Mouse (Mus musculus) neutrophil, adult 5-6 weeks (primary cell): ENCODE measurements at regions not wholly inside any gene's neighbourhood (a gene's known extent, or its start where the extent isn't known, plus 50 kb on each side); places are given as distances from the start of the nearest gene placed in this dataset.
"Not testable (repeated sequence)": the region's sequence is repeated elsewhere in the genome, so short reads cannot be mapped to it uniquely, and the experiment has no call there.

Source experiments
- ATAC-seq: fragments of 151-379, 151-347 bp; 2 replicates; pipeline ENCODE4 v1.8.0; 2017; ENCODE audit warnings: mild to moderate bottlenecking, moderate TSS enrichment; ENCODE audit not compliant: insufficient number of reproducible peaks, poor library complexity, low FRiP score, severe bottlenecking; ENCODE audit errors: extremely low read depth

- ATAC-seq, result no peak
Observed at GRCm38 (mm10) chr13:32480029-32480428, 141.5 kb upstream of the Gmds start.

DNA sequence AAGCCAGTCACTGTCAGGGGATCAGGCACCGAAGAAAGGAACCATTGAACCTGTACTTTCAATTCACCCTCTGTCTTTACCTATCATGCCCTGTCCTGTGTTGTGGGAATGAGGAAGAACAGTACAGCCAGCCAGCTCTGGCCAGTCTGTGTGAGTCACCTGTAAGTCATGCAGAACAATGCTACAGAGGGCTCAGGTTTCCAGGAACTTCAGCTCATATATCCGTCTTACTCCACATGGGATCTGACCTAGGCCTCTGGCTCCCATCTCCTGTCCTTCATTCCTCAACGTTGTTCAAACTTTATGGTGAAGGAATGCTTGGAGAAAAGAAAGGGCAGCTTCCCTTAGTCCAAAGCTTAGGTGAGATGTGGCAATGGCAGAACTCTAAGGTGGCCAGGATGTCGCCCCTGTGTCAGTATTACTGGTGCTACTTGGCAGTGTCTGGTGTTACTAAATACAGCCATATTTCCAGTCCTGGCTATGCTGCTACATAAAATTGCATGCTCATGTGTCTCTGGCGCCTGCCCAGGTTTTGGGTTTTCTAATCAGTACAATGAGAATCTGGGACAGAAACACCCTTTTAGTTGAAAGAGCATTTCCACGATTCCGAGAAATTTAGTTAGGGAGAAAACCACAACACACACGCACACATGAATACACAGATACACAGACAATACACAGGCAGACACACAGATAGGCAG is 140.7 kb upstream of the Gmds start:
- ATAC-seq, result no peak

DNA sequence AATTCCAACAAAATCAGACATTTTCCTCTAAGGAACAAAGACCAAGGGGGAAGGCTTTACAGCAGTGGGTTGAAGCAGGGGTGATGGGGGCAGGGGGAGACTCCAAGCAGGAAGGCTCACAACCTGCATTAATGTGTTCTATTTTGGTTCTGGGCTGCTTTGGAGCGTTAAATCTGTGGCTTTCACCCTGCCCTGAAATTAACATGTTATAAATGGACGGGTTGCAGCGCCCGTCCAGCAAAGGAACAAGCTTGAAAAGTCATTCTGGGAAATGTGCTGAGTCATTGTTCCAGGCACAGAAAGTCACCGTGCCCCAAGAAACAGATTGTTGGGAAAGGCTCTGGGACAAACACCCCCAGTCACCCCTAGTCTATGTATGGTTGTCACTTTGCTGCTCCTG is 127.2 kb upstream of the Gmds start:
- no peak for ATAC-seq

DNA sequence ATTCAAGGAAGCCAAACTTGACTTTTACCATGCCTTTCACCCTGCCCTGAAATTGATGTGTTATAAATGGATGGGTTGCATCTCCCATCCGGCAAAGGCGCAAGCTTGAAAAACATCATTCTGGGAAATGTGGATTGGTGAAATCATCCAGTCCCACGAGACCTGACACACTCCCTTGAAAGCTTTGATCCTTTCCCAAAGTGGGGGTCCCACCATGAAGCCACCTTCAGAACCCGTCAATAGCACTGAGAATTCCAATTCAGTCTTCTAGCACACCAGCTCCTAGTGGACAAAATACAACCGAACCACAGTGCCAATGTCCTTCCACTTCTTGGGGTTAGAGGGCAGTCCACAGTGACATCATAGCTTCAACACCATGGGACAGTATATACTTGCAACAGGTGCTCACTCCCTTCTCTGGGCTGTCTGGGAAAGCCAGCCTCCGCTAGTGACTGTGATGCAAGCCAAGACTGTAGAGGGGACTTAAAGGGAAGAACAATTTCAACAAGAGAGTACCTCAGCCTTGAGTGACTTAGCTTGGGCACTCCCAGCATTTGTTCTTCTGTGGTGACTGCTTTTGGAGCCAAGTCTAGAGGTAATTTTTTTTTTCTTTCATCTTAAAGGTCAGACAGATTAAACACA is 126.6 kb upstream of the Gmds start:
- no peak for ATAC-seq

DNA sequence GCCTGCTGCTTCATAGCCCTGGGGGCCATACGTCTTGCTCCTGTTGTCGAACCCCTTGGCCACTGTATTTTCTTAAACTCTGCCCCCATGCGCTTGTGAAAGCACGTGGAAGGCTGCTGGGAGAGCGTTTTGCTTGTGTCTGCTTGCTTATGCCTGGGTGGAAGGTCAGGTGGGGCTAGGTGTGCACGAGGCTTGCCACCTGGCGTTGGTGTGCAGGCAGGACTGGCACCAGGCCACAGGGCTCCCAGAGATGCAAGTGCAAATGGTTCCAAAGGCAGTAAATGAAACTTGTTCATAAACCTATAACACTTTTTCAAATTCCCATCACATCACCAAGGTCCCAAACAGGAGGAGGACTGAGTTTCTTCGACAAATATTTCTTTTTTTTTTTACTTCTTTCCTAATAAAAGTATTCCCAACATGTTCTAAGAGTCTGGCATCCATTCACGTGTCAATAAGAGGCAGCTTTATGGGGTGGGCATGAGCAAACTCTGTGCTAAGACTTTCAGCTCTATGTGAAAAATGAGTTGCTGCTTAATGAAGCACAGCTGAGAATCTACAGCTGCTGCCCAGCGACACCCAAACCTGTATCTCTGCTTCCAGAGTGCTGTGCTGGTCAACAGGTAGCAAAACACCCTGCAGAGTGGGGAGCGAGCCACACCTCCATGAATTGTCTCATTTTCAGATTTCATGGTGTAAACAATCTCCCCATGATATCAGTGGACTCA is 116.0 kb upstream of the Gmds start:
- no peak for ATAC-seq

- ATAC-seq, result no peak
Observed at GRCm38 (mm10) chr13:32449710-32450417, 111.3 kb upstream of the Gmds start.

DNA sequence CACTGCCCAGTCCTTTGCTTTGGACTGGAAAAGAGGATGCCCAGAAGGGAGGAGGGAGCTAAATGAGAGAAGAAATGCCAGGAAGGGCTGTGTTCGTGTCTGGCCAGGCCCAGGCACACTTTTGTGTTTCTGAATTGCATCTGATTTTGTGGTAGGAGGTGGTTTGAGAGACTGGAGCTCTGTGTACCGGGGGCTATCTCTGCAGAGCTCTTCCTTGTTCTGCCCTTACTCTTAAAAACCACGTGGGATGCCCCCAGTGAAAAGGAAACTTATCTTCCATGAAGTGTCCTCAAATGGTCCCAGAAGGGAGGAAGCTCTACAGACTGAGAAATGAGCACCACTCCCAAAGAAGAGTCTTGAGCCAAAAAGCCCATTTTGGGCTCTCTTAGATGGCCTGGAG is 106.0 kb upstream of the Gmds start:
- ATAC-seq, result no peak

GRCm38 (mm10) chr13:32442025-32442424 is 103.5 kb upstream of the Gmds start:
- no peak for ATAC-seq

- ATAC-seq, result no peak
Observed at GRCm38 (mm10) chr13:32435136-32435535, 96.6 kb upstream of the Gmds start.

DNA sequence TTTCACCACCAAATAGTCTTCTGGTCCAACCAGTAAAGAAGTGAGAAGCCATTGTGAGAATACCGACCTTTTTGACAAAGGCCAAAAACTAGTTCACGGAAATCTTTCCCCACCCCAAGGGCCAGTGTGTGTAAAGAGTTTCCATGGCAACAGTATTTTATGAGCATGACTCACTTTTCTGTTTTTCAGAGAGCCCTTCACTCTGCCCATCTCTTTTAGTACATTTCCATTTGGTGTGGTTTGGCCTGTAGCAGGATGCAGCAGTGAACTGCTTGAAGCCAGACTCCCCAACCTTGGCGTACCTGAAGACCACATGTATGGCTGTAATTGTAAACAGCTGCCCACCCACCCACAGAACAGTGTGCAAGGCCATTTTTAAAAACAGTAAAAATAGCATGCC is 89.9 kb upstream of the Gmds start:
- no peak for ATAC-seq

DNA sequence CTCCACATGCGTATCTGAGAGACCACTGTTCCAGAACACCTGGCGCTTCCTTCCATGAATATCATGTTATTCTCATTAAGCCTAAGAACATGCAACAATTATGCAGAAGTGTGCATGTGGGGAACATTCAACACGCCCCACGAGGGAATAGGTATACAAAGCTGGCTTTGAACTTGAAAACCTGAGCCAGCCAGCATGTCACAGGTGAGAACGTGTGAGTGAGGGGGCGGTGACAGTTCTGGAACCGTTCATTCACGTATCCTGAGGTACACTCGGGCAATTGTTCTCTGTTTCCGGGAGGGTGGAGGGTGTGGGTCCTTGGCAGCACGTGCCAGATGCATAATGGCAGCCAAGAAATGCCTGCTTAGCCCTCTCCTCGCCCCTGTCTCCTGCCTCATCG is 88.4 kb upstream of the Gmds start:
- no peak for ATAC-seq

- no peak for ATAC-seq
Observed at GRCm38 (mm10) chr13:32426199-32426598, 87.7 kb upstream of the Gmds start.

DNA sequence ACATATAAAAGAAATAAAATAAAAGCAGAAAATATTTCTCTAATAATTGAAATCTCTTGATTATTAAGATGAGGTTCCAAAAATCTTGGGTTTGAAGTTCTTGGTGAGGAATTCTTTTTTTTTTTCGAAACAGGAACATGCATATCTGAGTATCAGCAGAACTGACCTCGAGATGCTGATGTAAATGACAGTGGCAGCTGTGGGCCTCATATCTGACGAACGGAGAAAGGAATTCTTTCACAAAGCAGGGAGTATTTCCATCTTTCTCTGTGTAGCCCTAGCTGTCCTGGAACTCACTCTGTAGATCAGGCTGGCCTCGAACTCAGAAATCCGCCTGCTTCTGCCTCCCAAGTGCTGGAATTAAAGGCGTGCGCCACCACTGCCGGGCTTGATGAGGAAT is 86.0 kb upstream of the Gmds start:
- ATAC-seq, result not testable (repeated sequence)

- no peak for ATAC-seq
Observed at GRCm38 (mm10) chr13:32422485-32422884, 83.9 kb upstream of the Gmds start.

DNA sequence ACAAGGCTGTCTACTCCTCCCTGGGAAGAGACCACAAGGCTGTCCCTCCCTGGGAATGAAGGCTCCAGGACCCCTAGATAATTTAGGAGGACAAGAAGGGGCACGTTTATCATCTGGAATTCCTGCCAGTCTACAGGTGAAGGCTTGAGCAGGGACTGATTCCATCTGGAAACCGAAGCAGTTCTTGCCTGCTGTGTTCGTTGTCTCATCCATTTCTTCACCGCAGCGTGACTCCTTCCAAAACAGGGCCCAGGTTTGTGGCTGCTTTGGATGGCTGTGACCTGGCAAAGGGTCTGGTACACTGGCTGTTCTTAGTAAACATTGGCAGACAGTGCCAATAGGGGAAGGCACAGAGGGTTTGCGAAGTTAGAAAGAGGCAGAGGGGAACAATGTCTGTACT is 80.8 kb upstream of the Gmds start:
- no peak for ATAC-seq

- ATAC-seq, result no peak
Observed at GRCm38 (mm10) chr13:32418655-32419054, 80.1 kb upstream of the Gmds start.

DNA sequence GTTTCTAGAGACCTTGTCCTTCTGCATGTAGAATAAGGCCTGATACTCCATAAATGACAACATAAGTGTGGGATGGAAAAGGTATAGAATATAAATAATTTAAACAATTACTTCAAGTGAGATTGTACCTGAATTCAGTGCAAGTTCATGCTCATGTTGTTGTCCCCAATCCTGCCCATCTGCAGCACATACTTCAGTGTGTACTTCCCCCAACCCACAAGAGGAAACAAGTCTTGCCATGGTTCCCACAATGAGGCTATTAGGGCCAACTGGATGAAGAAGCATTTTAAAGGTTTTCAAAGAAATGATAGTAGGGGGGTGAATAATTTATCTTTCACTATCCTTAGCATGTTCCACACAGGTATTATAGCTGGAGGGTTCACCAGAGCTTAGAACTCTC is 79.4 kb upstream of the Gmds start:
- no peak for ATAC-seq

DNA sequence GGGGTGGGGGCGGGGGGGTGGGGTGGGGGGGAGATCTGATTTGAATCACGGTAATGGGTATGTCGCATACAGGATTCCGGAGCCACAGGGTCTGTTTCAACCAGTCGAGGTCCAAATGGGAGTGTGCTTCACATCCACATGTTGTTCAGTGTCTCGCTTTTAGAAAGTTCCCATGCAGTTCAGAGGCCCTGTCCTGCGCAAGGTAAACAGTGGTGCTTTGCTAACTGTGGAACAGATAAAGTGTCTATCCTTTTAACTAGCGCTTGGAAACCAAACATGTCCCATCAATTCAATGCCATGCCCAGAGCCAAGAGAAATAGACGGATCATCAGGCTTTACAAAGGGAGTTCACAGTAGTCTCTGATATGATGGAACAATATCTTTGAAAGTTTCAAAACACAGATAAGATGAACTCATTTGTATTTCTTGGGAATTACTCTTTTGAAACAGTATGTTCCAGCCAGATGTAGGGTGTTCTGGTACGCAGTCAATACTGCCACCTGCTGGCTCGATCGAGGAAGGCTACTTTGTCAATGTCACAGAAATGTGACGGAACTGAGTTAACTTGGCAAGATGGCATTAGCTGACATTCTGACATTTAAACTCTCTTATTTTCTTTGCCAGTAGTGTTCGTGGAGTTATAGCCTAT is 72.9 kb upstream of the Gmds start:
- no peak for ATAC-seq

DNA sequence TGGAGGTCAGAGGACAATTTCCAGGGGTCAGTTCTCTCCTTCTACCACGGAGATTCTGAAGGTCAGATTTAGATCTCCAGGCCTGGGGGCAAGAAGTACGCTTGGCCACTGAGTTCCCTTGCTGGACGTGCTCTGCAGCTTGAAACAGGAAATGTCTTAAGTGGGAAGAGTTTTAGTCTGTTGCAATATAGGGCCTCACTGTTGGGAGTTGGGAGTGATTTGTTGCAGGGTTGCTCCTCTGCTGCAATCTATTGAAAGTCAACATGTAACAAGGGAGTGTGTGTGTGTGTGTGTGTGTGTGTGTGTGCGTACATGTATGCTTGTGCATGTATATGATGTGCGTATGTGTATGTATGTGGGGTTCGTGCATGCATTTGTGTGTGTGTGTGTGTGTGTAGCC is 71.5 kb upstream of the Gmds start:
- ATAC-seq, result no peak
